Mouse (Mus musculus): ENCODE measurements around the gene Slc51b. TPM values are rescaled to one million over a fixed set of nuclear protein-coding genes. Genes with fewer than 3 reads are reported as not detected.

Slc51b gene
- total RNA-seq, 1 experiment from 2014 or later: not detected

DNA sequence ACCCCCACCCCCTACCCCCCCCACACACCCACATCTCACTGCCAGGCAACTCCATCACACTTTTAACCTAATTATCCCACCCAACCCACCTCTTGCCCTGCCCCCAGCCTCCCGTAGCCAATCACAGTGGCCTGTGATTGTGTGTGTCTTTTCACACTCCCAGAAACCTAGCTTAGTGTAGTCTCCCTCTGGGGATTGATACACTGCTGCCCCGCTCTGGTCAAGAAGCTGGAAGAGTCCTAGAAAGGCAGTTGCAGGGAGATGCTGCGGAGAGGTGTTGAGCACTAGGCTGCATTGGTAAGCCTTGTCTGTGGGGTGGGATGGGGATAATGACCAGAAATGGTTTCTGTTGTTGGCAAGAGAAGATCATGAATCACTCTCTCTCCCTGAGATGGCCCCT is 5.0 kb downstream of the Slc51b start:
- no peak for ATAC-seq (ENCODE audit: extremely low read depth, insufficient number of reproducible peaks, low FRiP score, poor library complexity, severe bottlenecking)

DNA sequence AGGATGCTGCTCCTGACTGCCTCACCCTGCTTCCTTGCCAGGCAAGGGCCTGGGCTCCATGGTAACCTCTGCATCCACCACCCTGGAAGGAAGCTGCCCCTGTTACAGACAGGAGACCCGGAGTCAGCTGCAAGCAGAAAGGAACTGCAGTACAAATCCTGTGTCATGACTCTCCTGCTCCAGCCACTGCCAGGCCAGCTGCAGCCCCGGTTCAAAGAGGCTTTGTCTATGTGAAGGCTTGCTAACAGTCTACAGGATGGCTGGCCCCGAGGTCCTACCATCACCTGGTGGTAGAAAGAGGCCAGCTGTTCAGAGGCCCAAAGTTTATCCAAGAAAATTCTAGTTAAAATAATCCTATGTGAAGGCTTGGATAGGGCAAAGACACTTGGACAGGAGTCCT is 11.4 kb downstream of the Slc51b start:
- no peak for ATAC-seq (ENCODE audit: extremely low read depth, insufficient number of reproducible peaks, low FRiP score, poor library complexity, severe bottlenecking)

- no peak for ATAC-seq (ENCODE audit: extremely low read depth, insufficient number of reproducible peaks, low FRiP score, poor library complexity, severe bottlenecking)
Observed at GRCm38 (mm10) chr9:65410378-65410777, 12.4 kb downstream of the Slc51b start.

GRCm38 (mm10) chr9:65408871-65409295 is 13.9 kb downstream of the Slc51b start:
- ATAC-seq (ENCODE audit: extremely low read depth, insufficient number of reproducible peaks, low FRiP score, poor library complexity, severe bottlenecking): no peak

GRCm38 (mm10) chr9:65407861-65408260 is 14.9 kb downstream of the Slc51b start:
- no peak for ATAC-seq (ENCODE audit: extremely low read depth, insufficient number of reproducible peaks, low FRiP score, poor library complexity, severe bottlenecking)

DNA sequence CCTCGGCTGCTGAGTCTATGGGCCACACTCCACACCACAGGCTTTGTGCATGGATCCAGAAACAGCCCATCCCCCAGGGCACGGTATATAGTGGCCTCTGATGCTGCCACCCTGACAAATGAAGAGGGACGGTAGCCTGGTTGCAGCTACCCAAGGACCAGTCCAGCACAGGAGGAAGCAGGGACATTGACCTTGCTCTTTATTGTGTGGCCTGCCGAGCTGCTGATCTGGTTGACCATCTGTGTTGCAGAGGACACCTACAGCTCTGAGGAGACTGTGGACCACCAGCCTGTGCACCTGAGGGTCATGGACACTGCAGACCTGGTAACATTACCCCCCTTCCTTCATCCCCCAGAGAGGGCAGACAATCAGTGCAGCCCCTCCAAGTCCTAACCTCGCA is 15.4 kb downstream of the Slc51b start:
- no peak for ATAC-seq (ENCODE audit: extremely low read depth, insufficient number of reproducible peaks, low FRiP score, poor library complexity, severe bottlenecking)

DNA sequence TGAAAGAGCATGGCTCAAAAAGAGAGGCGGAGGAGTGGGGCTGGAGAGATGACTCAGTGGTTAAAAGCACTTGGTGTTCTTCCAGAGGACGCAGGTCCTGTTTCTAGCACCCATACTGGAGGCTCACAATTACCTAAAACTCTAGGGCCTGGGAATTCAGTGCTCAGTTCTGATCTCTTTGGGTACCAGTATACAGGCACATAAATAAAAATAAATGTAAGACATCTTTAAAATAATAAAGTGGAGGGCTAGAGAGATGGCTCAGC is 17.6 kb downstream of the Slc51b start:
- ATAC-seq (ENCODE audit: extremely low read depth, insufficient number of reproducible peaks, low FRiP score, poor library complexity, severe bottlenecking): no peak

GRCm38 (mm10) chr9:65404331-65405183 is 18.2 kb downstream of the Slc51b start:
- ATAC-seq (ENCODE audit: extremely low read depth, insufficient number of reproducible peaks, low FRiP score, poor library complexity, severe bottlenecking): no peak

DNA sequence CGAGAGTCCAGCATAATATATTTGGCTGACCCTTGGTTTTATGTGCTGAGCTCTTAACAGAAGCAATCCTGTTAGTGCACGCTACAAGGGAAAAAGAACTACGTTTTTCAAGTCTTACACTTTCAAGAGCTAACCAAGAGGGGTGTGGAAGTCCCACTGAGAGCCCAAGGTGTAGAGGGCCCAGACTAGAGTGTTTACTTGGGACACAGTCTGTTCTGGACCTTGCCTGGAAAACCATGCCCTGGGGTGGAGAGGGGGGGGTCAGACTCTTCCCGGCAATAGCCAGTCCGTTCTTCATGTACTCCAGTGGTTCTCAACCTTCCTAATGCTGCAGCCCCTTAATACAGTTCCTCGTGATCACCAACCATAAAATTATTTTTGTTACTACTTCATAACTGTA is 22.8 kb downstream of the Slc51b start:
- no peak for ATAC-seq (ENCODE audit: extremely low read depth, insufficient number of reproducible peaks, low FRiP score, poor library complexity, severe bottlenecking)

- no peak for ATAC-seq (ENCODE audit: extremely low read depth, insufficient number of reproducible peaks, low FRiP score, poor library complexity, severe bottlenecking)
Observed at GRCm38 (mm10) chr9:65398279-65398678, 24.5 kb downstream of the Slc51b start, which contains the start of gene Rasl12. Gene Rasl12 (plus strand): TSS chr9:65398506.

- no peak for ATAC-seq (ENCODE audit: extremely low read depth, insufficient number of reproducible peaks, low FRiP score, poor library complexity, severe bottlenecking)
Observed at GRCm38 (mm10) chr9:65394360-65394759, 28.4 kb downstream of the Slc51b start.

DNA sequence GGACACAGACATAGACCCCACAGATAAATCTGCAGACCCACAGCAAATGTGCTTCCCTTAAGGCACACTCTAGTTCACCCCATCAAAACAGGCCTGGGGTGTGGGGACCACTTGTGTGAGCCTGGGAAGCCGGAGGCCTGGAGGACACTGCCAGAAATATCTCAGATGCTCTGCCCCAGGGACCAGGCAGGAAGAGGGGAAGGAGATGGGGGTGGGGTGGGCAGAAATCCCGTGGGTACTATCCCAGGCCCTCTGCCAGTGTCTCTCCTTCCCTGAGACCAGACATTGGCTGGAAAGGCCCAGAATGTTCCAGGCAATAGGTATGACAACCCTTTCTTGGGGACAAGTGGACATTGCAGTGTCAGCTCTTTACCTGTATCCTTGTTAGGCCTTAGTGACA is 29.1 kb downstream of the Slc51b start:
- ATAC-seq (ENCODE audit: extremely low read depth, insufficient number of reproducible peaks, low FRiP score, poor library complexity, severe bottlenecking): no peak

GRCm38 (mm10) chr9:65392638-65393364 is 30.0 kb downstream of the Slc51b start:
- ATAC-seq (ENCODE audit: extremely low read depth, insufficient number of reproducible peaks, low FRiP score, poor library complexity, severe bottlenecking): peak; percentile 30; the same call in 1 of the 2 replicates

- no peak for ATAC-seq (ENCODE audit: extremely low read depth, insufficient number of reproducible peaks, low FRiP score, poor library complexity, severe bottlenecking)
Observed at GRCm38 (mm10) chr9:65391613-65391964, 31.2 kb downstream of the Slc51b start, which contains the start of gene Kbtbd13. Gene Kbtbd13 (minus strand): TSS chr9:65391652.

- ATAC-seq (ENCODE audit: extremely low read depth, insufficient number of reproducible peaks, low FRiP score, poor library complexity, severe bottlenecking): no peak
Observed at GRCm38 (mm10) chr9:65390752-65391612, 31.8 kb downstream of the Slc51b start.

DNA sequence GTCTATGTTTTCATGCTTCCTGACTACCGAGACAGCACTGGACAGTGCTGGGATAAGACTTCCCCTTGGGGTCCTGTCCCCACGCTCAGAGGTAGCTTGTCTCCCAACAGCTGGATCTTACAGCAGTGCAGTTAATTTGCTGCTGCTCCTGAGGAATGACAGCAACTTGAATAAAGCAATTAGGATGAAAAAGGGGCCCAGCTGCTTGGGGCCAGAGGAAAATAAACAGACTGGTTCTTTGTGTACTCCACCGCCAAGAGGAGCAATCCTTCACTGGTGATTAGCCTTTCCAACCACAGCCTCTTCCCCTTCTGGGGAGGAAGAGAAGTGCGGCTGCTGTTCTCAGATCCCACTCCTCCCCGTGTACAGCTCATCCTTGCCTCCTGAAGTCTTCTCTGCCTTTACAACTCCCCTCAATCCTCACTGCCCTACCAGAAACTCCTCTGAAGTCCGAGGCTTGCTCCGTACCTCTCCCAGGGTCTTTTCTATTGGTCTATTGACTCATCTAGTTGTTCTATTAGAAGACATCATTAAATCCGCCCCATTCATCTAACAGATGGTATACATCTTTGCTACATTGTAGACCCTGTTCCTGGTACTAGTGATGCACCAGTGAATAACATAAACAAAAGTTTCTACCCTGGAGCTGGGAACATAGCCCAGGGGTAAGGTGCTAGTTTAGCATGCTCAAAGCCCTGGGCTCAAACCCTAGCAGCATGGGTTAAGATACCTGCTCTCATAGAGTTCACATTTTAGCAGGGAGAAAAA is 36.2 kb downstream of the Slc51b start:
- ATAC-seq (ENCODE audit: extremely low read depth, insufficient number of reproducible peaks, low FRiP score, poor library complexity, severe bottlenecking): no peak

GRCm38 (mm10) chr9:65384276-65384675 is 38.5 kb downstream of the Slc51b start:
- no peak for ATAC-seq (ENCODE audit: extremely low read depth, insufficient number of reproducible peaks, low FRiP score, poor library complexity, severe bottlenecking)

GRCm38 (mm10) chr9:65382751-65383097 is 40.0 kb downstream of the Slc51b start:
- no peak for ATAC-seq (ENCODE audit: extremely low read depth, insufficient number of reproducible peaks, low FRiP score, poor library complexity, severe bottlenecking)
